Mouse (Mus musculus): Measurements from ENCODE around the gene Scd2. TPM values are rescaled to one million over a fixed set of nuclear protein-coding genes. Genes with fewer than 3 reads are reported as not detected.
"Not testable (repeated sequence)": the region's sequence is repeated elsewhere in the genome, so short reads cannot be mapped to it uniquely, and the experiment has no call there.

The Scd2 gene
- 150 and 188 TPM in 2 replicates for polyA plus RNA-seq (2014; fragmentation: Nextera tagmentation; extraction: Ambion mirVana)

GRCm38 (mm10) chr19:44292941-44293768, at the start of gene Scd2:
Gene Scd2, plus strand, starts transcription at chr19:44293674.
- WGBS (ENCODE audit: insufficient replicate concordance), result 1% methylated on average over 21 of the region's 21 CpGs
- H3K4me1 ChIP-seq (ENCODE audit: control insufficient read depth, insufficient read depth, low read length), result peaks cover 48% of the 10 kb centered on the region
- H3K4me2 ChIP-seq, result peak within 1 kb of the TSS; percentile 97
- peak; percentile 45 for ATAC-seq (replicated peaks; ENCODE audit: insufficient number of reproducible peaks, low FRiP score, low TSS enrichment)
- peak within 1 kb of the TSS; percentile 97 for H3K27ac ChIP-seq (ENCODE audit: low read depth, low read length)
- H3K27me3 ChIP-seq (ENCODE audit: control insufficient read depth, insufficient read depth, low read length), result no peaks in the 10 kb centered on the region
- H3K9ac ChIP-seq (ENCODE audit: low read depth, low read length), result peak within 1 kb of the TSS; percentile 89
- peak within 1 kb of the TSS; percentile 81 for H3K4me3 ChIP-seq (ENCODE audit: low read depth, low read length)
- H3K36me3 ChIP-seq (ENCODE audit: control insufficient read depth, insufficient read depth, low read length), result peaks cover 16% of the 10 kb centered on the region
- H3K9me3 ChIP-seq (replicated peaks; ENCODE audit: control insufficient read depth, low read length), result no peaks in the 10 kb centered on the region

- Histone ChIP-seq H3K9ac (ENCODE audit: low read depth, low read length) (no peak overlapping the region), H3K27me3 (ENCODE audit: control insufficient read depth, insufficient read depth, low read length) (no peaks in the 10 kb centered on the region), H3K36me3 (ENCODE audit: control insufficient read depth, insufficient read depth, low read length) (no peaks in the 10 kb centered on the region), H3K4me1 (ENCODE audit: control insufficient read depth, insufficient read depth, low read length) (peaks cover 22% of the 10 kb centered on the region), H3K27ac (ENCODE audit: low read depth, low read length) (no peak overlapping the region), H3K4me3 (ENCODE audit: low read depth, low read length) (no peak overlapping the region), H3K9me3 (replicated peaks; ENCODE audit: control insufficient read depth, low read length) (no peaks in the 10 kb centered on the region), H3K4me2 (peak overlapping the region; percentile 41)
- 4% methylated on average over 5 of the region's 5 CpGs for WGBS (ENCODE audit: insufficient replicate concordance)
- ATAC-seq (replicated peaks; ENCODE audit: insufficient number of reproducible peaks, low FRiP score, low TSS enrichment), result no peak
Observed at GRCm38 (mm10) chr19:44245761-44246171, 47.7 kb upstream of the Scd2 start.

GRCm38 (mm10) chr19:44246341-44246911, 47.0 kb upstream of the Scd2 start:
- Histone ChIP-seq H3K36me3 (ENCODE audit: control insufficient read depth, insufficient read depth, low read length) (no peaks in the 10 kb centered on the region), H3K9me3 (replicated peaks; ENCODE audit: control insufficient read depth, low read length) (no peaks in the 10 kb centered on the region), H3K4me2 (peak overlapping the region; percentile 41), H3K27me3 (ENCODE audit: control insufficient read depth, insufficient read depth, low read length) (no peaks in the 10 kb centered on the region), H3K4me1 (ENCODE audit: control insufficient read depth, insufficient read depth, low read length) (peaks cover 22% of the 10 kb centered on the region), H3K9ac (ENCODE audit: low read depth, low read length) (no peak overlapping the region), H3K4me3 (ENCODE audit: low read depth, low read length) (no peak overlapping the region), H3K27ac (ENCODE audit: low read depth, low read length) (no peak overlapping the region)
- WGBS (ENCODE audit: insufficient replicate concordance), result 20% methylated on average over 11 of the region's 11 CpGs
- no peak for ATAC-seq (replicated peaks; ENCODE audit: insufficient number of reproducible peaks, low FRiP score, low TSS enrichment)

GRCm38 (mm10) chr19:44247281-44248080, 46.0 kb upstream of the Scd2 start:
- Histone ChIP-seq H3K9me3 (replicated peaks; ENCODE audit: control insufficient read depth, low read length) (no peaks in the 10 kb centered on the region), H3K4me1 (ENCODE audit: control insufficient read depth, insufficient read depth, low read length) (peaks cover 22% of the 10 kb centered on the region), H3K4me2 (peak overlapping the region; percentile 82), H3K27ac (ENCODE audit: low read depth, low read length) (peak overlapping the region; percentile 89), H3K27me3 (ENCODE audit: control insufficient read depth, insufficient read depth, low read length) (no peaks in the 10 kb centered on the region), H3K9ac (ENCODE audit: low read depth, low read length) (peak overlapping the region; percentile 76), H3K4me3 (ENCODE audit: low read depth, low read length) (peak overlapping the region; percentile 50), H3K36me3 (ENCODE audit: control insufficient read depth, insufficient read depth, low read length) (no peaks in the 10 kb centered on the region)
- WGBS (ENCODE audit: insufficient replicate concordance), result under 1% methylated on average over 25 of the region's 25 CpGs
- ATAC-seq (replicated peaks; ENCODE audit: insufficient number of reproducible peaks, low FRiP score, low TSS enrichment), result peak; percentile 36; the same call in 1 of the 2 replicates

GRCm38 (mm10) chr19:44248081-44248853, 45.2 kb upstream of the Scd2 start:
- Histone ChIP-seq H3K4me1 (ENCODE audit: control insufficient read depth, insufficient read depth, low read length) (peaks cover 22% of the 10 kb centered on the region), H3K27ac (ENCODE audit: low read depth, low read length) (peak overlapping the region; percentile 89), H3K9me3 (replicated peaks; ENCODE audit: control insufficient read depth, low read length) (no peaks in the 10 kb centered on the region), H3K36me3 (ENCODE audit: control insufficient read depth, insufficient read depth, low read length) (no peaks in the 10 kb centered on the region), H3K27me3 (ENCODE audit: control insufficient read depth, insufficient read depth, low read length) (no peaks in the 10 kb centered on the region), H3K4me2 (peak overlapping the region; percentile 82), H3K9ac (ENCODE audit: low read depth, low read length) (peak overlapping the region; percentile 76), H3K4me3 (ENCODE audit: low read depth, low read length) (peak overlapping the region; percentile 50)
- peak; percentile 97 for ATAC-seq (replicated peaks; ENCODE audit: insufficient number of reproducible peaks, low FRiP score, low TSS enrichment)
- 4% methylated on average over 36 of the region's 36 CpGs for WGBS (ENCODE audit: insufficient replicate concordance)

- Histone ChIP-seq H3K9me3 (replicated peaks; ENCODE audit: control insufficient read depth, low read length) (no peaks in the 10 kb centered on the region), H3K4me2 (peak overlapping the region; percentile 82), H3K9ac (ENCODE audit: low read depth, low read length) (peak overlapping the region; percentile 52; the same call in 1 of the 2 replicates), H3K4me3 (ENCODE audit: low read depth, low read length) (no peak overlapping the region), H3K27ac (ENCODE audit: low read depth, low read length) (peak overlapping the region; percentile 89), H3K36me3 (ENCODE audit: control insufficient read depth, insufficient read depth, low read length) (no peaks in the 10 kb centered on the region), H3K27me3 (ENCODE audit: control insufficient read depth, insufficient read depth, low read length) (no peaks in the 10 kb centered on the region), H3K4me1 (ENCODE audit: control insufficient read depth, insufficient read depth, low read length) (peaks cover 22% of the 10 kb centered on the region)
- no peak for ATAC-seq (replicated peaks; ENCODE audit: insufficient number of reproducible peaks, low FRiP score, low TSS enrichment)
- 74% methylated on average over 11 of the region's 11 CpGs for WGBS (ENCODE audit: insufficient replicate concordance)
Observed at GRCm38 (mm10) chr19:44248854-44249351, 44.6 kb upstream of the Scd2 start.

- WGBS (ENCODE audit: insufficient replicate concordance), result 87% methylated on average over 6 of the region's 6 CpGs
- H3K27me3 ChIP-seq (ENCODE audit: control insufficient read depth, insufficient read depth, low read length); ATAC-seq (replicated peaks; ENCODE audit: insufficient number of reproducible peaks, low FRiP score, low TSS enrichment); H3K4me3 ChIP-seq (ENCODE audit: low read depth, low read length); H3K9me3 ChIP-seq (replicated peaks; ENCODE audit: control insufficient read depth, low read length); H3K27ac ChIP-seq (ENCODE audit: low read depth, low read length); H3K36me3 ChIP-seq (ENCODE audit: control insufficient read depth, insufficient read depth, low read length); H3K9ac ChIP-seq (ENCODE audit: low read depth, low read length); H3K4me2 ChIP-seq: not testable (repeated sequence)
- peaks cover 19% of the 10 kb centered on the region for H3K4me1 ChIP-seq (ENCODE audit: control insufficient read depth, insufficient read depth, low read length)
Observed at GRCm38 (mm10) chr19:44251138-44251537, 42.3 kb upstream of the Scd2 start.
